Mouse (Mus musculus): ENCODE measurements around the gene Eps8. TPM values are rescaled to one million over a fixed set of nuclear protein-coding genes. Genes with fewer than 3 reads are reported as not detected.

Eps8 gene
- polyA plus RNA-seq, 1 experiment from 2014 or later, result 33.4 TPM

DNA sequence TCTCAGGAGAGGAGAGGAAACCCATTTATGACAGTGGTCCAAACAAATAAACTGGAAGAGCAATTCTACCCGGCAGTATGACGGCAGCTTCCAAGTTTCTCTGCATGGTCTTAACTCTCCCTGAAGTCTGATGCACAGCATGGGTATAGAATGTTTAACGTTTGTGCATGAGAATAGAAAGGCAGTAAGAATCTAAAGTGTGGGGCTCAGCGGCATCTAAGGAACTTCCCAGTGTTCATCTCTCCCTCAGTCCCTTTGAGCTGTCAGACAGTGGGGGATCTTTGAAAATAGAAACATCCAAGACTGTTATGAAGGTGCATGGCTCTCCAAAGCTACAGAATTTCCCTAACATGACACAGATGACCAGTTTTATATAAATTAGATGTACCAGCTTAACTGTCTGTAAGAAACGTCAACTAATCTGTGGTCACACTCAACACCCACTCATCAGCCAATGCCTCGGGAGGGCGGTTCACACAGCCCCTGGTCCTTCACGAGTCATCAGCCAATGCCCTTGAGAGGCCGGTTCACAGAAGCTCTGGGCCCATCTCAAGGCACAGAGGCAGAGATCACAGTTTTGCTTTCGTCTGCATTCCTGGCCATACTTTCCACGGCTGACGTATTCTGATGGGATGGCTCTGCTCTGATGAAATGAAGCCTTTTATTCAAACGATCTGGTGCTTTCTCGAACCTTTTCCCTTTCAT is 145.2 kb downstream of the Eps8 start:
- H3K4me3 ChIP-seq (replicated peaks; ENCODE audit: low read length), result no peak overlapping the region
- H3K36me3 ChIP-seq (ENCODE audit: control insufficient read depth, insufficient read depth, low read length), result no peaks in the 10 kb centered on the region
- no peak for ATAC-seq (ENCODE audit: insufficient read depth, low FRiP score)
- H3K27ac ChIP-seq (ENCODE audit: low read length), result no peak overlapping the region
- H3K27me3 ChIP-seq (ENCODE audit: control insufficient read depth, insufficient read depth, low read length), result no peaks in the 10 kb centered on the region
- no peak overlapping the region for H3K4me2 ChIP-seq (ENCODE audit: low read depth, low read length)
- H3K9me3 ChIP-seq (replicated peaks; ENCODE audit: control insufficient read depth, low read length), result no peaks in the 10 kb centered on the region
- 82% methylated on average over 14 of the region's 14 CpGs for WGBS
- no peak overlapping the region for H3K9ac ChIP-seq (ENCODE audit: low read length)
- no peaks in the 10 kb centered on the region for H3K4me1 ChIP-seq (ENCODE audit: control insufficient read depth, insufficient read depth, low read length)

- Histone ChIP-seq H3K27me3 (ENCODE audit: control insufficient read depth, insufficient read depth, low read length) (no peaks in the 10 kb centered on the region), H3K4me2 (ENCODE audit: low read depth, low read length) (no peak overlapping the region), H3K9ac (ENCODE audit: low read length) (no peak overlapping the region), H3K36me3 (ENCODE audit: control insufficient read depth, insufficient read depth, low read length) (no peaks in the 10 kb centered on the region), H3K4me3 (replicated peaks; ENCODE audit: low read length) (no peak overlapping the region), H3K4me1 (ENCODE audit: control insufficient read depth, insufficient read depth, low read length) (no peaks in the 10 kb centered on the region), H3K27ac (ENCODE audit: low read length) (no peak overlapping the region), H3K9me3 (replicated peaks; ENCODE audit: control insufficient read depth, low read length) (no peaks in the 10 kb centered on the region)
- 95% methylated on average over 19 of the region's 19 CpGs for WGBS
- ATAC-seq (ENCODE audit: insufficient read depth, low FRiP score), result no peak
Measured at GRCm38 (mm10) chr6:137508936-137509335, 145.7 kb downstream of the Eps8 start.

DNA sequence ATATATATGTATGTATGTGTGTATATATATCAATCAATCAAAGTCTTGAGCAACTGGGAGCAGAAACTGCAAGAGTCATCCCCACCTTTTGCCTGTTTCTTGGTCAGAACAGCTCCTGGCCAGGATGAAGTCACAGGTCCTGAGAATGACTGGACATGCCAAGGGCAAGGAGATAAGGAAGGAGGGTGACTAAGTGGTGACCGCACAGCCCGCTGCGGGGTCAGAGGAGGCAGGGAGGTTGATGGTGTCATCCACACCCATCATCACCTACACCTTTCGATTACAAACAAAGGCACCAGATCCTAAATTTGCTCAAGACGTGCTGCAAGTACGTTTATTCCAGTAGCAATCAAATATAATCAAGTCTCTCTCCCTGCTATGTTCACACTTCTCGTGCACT is 148.1 kb downstream of the Eps8 start:
- Histone ChIP-seq H3K4me3 (replicated peaks; ENCODE audit: low read length) (no peak overlapping the region), H3K4me1 (ENCODE audit: control insufficient read depth, insufficient read depth, low read length) (no peaks in the 10 kb centered on the region), H3K36me3 (ENCODE audit: control insufficient read depth, insufficient read depth, low read length) (no peaks in the 10 kb centered on the region), H3K9me3 (replicated peaks; ENCODE audit: control insufficient read depth, low read length) (no peaks in the 10 kb centered on the region), H3K9ac (ENCODE audit: low read length) (no peak overlapping the region), H3K27me3 (ENCODE audit: control insufficient read depth, insufficient read depth, low read length) (no peaks in the 10 kb centered on the region), H3K27ac (ENCODE audit: low read length) (no peak overlapping the region), H3K4me2 (ENCODE audit: low read depth, low read length) (no peak overlapping the region)
- ATAC-seq (ENCODE audit: insufficient read depth, low FRiP score), result no peak
- WGBS, result 89% methylated on average over 7 of the region's 7 CpGs

DNA sequence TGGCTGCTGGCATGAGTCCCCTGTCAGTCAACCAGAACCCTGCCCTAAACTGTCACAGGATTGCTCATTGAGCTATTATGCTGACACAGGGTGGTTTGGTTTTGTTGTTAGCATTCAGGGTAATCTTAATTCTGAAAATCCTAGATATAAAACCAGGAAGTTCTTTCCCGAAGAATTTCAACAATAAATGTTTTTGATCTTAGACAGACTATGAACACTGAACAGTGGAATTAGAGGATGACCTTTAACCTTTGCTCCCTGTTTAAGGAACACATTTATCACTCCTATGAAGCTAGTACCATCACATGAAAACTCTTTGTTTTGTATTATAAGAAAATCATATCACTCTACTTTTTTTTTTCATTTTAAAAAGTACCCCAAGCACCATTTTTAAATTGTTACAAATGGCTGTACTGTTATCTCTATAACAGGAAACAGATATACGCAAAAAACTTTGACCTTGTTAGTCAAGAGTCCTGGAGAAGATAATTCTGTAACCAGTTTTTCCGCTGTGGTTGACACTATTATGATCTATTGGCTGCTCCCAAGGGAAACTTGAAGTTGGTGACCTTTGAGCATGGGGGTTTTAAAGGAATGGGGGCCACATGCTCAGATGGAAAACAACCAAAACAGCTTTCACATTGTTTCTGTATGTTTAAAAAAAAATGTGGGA is 149.0 kb downstream of the Eps8 start:
- Histone ChIP-seq H3K27me3 (ENCODE audit: control insufficient read depth, insufficient read depth, low read length) (no peaks in the 10 kb centered on the region), H3K9me3 (replicated peaks; ENCODE audit: control insufficient read depth, low read length) (no peaks in the 10 kb centered on the region), H3K27ac (ENCODE audit: low read length) (no peak overlapping the region), H3K36me3 (ENCODE audit: control insufficient read depth, insufficient read depth, low read length) (no peaks in the 10 kb centered on the region), H3K4me3 (replicated peaks; ENCODE audit: low read length) (no peak overlapping the region), H3K4me2 (ENCODE audit: low read depth, low read length) (no peak overlapping the region), H3K9ac (ENCODE audit: low read length) (no peak overlapping the region), H3K4me1 (ENCODE audit: control insufficient read depth, insufficient read depth, low read length) (no peaks in the 10 kb centered on the region)
- WGBS, result 61% methylated on average over 3 of the region's 3 CpGs
- no peak for ATAC-seq (ENCODE audit: insufficient read depth, low FRiP score)

DNA sequence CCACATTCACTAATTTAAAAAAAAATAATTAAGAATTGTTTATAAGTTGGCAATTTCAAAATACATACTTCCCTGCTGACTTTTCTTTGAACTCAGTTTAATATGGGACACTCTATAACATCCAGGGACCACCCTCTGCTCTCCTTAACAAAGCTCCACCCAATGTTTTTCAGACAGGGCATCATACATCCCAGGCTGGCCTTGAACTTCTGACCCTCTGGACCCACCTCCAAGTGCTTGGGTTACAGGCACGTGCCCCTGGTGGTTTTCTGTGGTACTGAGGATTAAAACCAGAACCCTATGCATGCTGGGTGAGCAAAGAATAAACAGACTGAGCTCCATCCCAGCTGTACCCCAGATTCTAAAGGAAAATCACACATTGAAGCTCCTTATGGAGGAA is 150.6 kb downstream of the Eps8 start:
- no peaks in the 10 kb centered on the region; the same call in 1 of the 2 replicates for H3K36me3 ChIP-seq (ENCODE audit: control insufficient read depth, insufficient read depth, low read length)
- no peak overlapping the region for H3K9ac ChIP-seq (ENCODE audit: low read length)
- no peaks in the 10 kb centered on the region for H3K9me3 ChIP-seq (replicated peaks; ENCODE audit: control insufficient read depth, low read length)
- no peaks in the 10 kb centered on the region for H3K4me1 ChIP-seq (ENCODE audit: control insufficient read depth, insufficient read depth, low read length)
- H3K4me2 ChIP-seq (ENCODE audit: low read depth, low read length), result no peak overlapping the region
- ATAC-seq (ENCODE audit: insufficient read depth, low FRiP score), result no peak
- 57% methylated on average over 1 of the region's 1 CpGs for WGBS
- no peak overlapping the region for H3K4me3 ChIP-seq (replicated peaks; ENCODE audit: low read length)
- H3K27ac ChIP-seq (ENCODE audit: low read length), result no peak overlapping the region
- no peaks in the 10 kb centered on the region for H3K27me3 ChIP-seq (ENCODE audit: control insufficient read depth, insufficient read depth, low read length)

DNA sequence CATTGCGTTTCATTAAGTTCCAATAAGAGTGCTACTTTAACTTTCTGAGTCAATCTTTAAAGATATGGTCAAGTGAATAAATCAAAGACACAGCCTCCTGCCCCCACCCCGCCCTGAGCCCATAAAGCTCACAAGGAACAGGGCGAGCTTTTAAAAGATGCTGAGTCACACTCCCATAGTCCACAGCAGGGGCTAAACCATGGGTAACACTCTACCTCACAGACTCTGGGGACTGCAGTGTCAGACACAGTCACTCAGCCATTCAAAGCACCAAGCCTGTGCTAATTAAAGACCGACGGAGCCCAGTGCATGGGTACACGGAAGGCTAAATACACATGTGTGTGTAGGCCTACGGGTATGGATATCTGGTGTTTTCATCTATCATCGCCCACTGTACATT is 151.2 kb downstream of the Eps8 start:
- H3K4me2 ChIP-seq (ENCODE audit: low read depth, low read length), result no peak overlapping the region
- 79% methylated on average over 8 of the region's 8 CpGs for WGBS
- H3K9me3 ChIP-seq (replicated peaks; ENCODE audit: control insufficient read depth, low read length), result no peaks in the 10 kb centered on the region
- no peak overlapping the region for H3K9ac ChIP-seq (ENCODE audit: low read length)
- H3K27ac ChIP-seq (ENCODE audit: low read length), result peak overlapping the region; percentile 50; the same call in 1 of the 2 replicates
- no peaks in the 10 kb centered on the region; the same call in 1 of the 2 replicates for H3K36me3 ChIP-seq (ENCODE audit: control insufficient read depth, insufficient read depth, low read length)
- H3K4me1 ChIP-seq (ENCODE audit: control insufficient read depth, insufficient read depth, low read length), result no peaks in the 10 kb centered on the region
- H3K27me3 ChIP-seq (ENCODE audit: control insufficient read depth, insufficient read depth, low read length), result no peaks in the 10 kb centered on the region
- H3K4me3 ChIP-seq (replicated peaks; ENCODE audit: low read length), result no peak overlapping the region
- peak; percentile 64; the same call in 1 of the 2 replicates for ATAC-seq (ENCODE audit: insufficient read depth, low FRiP score)

GRCm38 (mm10) chr6:137503009-137503408 is 151.7 kb downstream of the Eps8 start:
- Histone ChIP-seq H3K4me3 (replicated peaks; ENCODE audit: low read length) (no peak overlapping the region), H3K27ac (ENCODE audit: low read length) (0 out of 2 replicates have a peak overlapping the region, but pooled peaks have one; percentile 50), H3K36me3 (ENCODE audit: control insufficient read depth, insufficient read depth, low read length) (no peaks in the 10 kb centered on the region; the same call in 1 of the 2 replicates), H3K4me1 (ENCODE audit: control insufficient read depth, insufficient read depth, low read length) (no peaks in the 10 kb centered on the region), H3K9me3 (replicated peaks; ENCODE audit: control insufficient read depth, low read length) (no peaks in the 10 kb centered on the region), H3K9ac (ENCODE audit: low read length) (no peak overlapping the region), H3K4me2 (ENCODE audit: low read depth, low read length) (no peak overlapping the region), H3K27me3 (ENCODE audit: control insufficient read depth, insufficient read depth, low read length) (no peaks in the 10 kb centered on the region)
- 79% methylated on average over 7 of the region's 7 CpGs for WGBS
- ATAC-seq (ENCODE audit: insufficient read depth, low FRiP score), result 0 out of 2 replicates have a peak, but pooled peaks have one; percentile 27

- H3K4me2 ChIP-seq (ENCODE audit: low read depth, low read length), result no peak overlapping the region
- ATAC-seq (ENCODE audit: insufficient read depth, low FRiP score), result no peak
- no peaks in the 10 kb centered on the region; the same call in 1 of the 2 replicates for H3K36me3 ChIP-seq (ENCODE audit: control insufficient read depth, insufficient read depth, low read length)
- no peaks in the 10 kb centered on the region for H3K27me3 ChIP-seq (ENCODE audit: control insufficient read depth, insufficient read depth, low read length)
- H3K9me3 ChIP-seq (replicated peaks; ENCODE audit: control insufficient read depth, low read length), result no peaks in the 10 kb centered on the region
- H3K9ac ChIP-seq (ENCODE audit: low read length), result no peak overlapping the region
- H3K27ac ChIP-seq (ENCODE audit: low read length), result no peak overlapping the region
- H3K4me3 ChIP-seq (replicated peaks; ENCODE audit: low read length), result no peak overlapping the region
- 73% methylated on average over 6 of the region's 6 CpGs for WGBS
- no peaks in the 10 kb centered on the region for H3K4me1 ChIP-seq (ENCODE audit: control insufficient read depth, insufficient read depth, low read length)
Measured at GRCm38 (mm10) chr6:137498781-137499180, 155.9 kb downstream of the Eps8 start.

DNA sequence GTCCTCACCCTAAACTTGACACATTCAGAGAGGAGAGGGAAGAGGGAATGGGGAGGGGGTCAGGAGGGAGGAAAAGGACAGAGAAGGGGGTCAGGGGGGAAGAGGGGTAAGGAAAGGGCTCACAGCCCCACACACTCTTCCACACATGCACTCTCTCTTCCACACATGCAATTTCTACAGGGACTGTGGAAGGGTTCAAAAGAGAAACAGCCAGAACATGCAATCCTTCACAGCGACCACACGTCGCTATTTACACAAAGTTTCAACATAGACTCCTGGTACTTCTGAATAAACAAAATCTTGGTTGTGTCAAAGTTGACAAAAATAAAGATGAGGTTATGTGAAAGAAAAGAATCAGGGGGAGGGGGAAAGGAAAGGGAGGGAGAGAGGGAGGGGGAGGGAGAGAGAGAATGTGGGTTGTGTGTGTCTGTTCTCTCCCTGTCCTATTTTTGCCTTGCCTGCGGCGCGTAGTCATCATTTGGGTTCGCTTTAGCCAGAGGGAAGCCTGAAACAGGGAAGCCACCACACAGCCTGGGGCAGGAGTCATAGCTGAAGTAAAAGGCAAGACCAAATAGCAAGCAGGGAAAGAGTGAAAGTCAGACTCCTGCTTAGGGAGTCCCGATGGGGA is 157.4 kb downstream of the Eps8 start:
- H3K9ac ChIP-seq (ENCODE audit: low read length), result no peak overlapping the region
- H3K27ac ChIP-seq (ENCODE audit: low read length), result no peak overlapping the region
- no peaks in the 10 kb centered on the region for H3K27me3 ChIP-seq (ENCODE audit: control insufficient read depth, insufficient read depth, low read length)
- H3K4me2 ChIP-seq (ENCODE audit: low read depth, low read length), result no peak overlapping the region
- no peaks in the 10 kb centered on the region for H3K9me3 ChIP-seq (replicated peaks; ENCODE audit: control insufficient read depth, low read length)
- no peaks in the 10 kb centered on the region; the same call in 1 of the 2 replicates for H3K36me3 ChIP-seq (ENCODE audit: control insufficient read depth, insufficient read depth, low read length)
- WGBS, result 72% methylated on average over 8 of the region's 8 CpGs
- no peak for ATAC-seq (ENCODE audit: insufficient read depth, low FRiP score)
- no peaks in the 10 kb centered on the region for H3K4me1 ChIP-seq (ENCODE audit: control insufficient read depth, insufficient read depth, low read length)
- no peak overlapping the region for H3K4me3 ChIP-seq (replicated peaks; ENCODE audit: low read length)

All from stomach, embryonic 16.5 days (tissue).